Mouse (Mus musculus) mature B cell (primary cell): ENCODE results near the gene Txndc2.

Source experiments
- in situ Hi-C: fragments of 300-500 bp; cut with MboI; formaldehyde crosslinking; loops from 2 replicates; pipeline ENCODE4 v1.14.3; 2019

Gene Txndc2

DNA sequence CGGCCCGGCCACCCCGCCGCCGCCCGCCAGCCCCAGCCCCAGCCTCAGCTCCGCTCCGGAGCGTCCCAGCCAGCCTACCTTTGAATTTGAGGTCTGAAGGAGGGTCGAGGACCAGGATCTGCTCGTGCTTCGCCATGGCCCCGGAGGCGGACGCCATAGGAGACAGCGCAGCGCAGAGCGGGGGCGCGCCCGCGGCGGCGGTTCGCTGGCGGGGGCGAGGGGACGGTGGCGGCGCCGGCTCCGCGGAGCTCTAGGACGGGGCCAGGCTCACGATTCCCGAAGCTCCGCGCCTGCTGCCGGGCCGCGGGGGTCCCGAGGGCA lies 28.9 kb downstream of the Txndc2 start:
- in situ Hi-C loops = loop anchor here (25.0 kb wide), 1 partner anchor 499 kb away; the partner anchor contains the start of genes Ddx11, Ndufv2 and Washc1

DNA sequence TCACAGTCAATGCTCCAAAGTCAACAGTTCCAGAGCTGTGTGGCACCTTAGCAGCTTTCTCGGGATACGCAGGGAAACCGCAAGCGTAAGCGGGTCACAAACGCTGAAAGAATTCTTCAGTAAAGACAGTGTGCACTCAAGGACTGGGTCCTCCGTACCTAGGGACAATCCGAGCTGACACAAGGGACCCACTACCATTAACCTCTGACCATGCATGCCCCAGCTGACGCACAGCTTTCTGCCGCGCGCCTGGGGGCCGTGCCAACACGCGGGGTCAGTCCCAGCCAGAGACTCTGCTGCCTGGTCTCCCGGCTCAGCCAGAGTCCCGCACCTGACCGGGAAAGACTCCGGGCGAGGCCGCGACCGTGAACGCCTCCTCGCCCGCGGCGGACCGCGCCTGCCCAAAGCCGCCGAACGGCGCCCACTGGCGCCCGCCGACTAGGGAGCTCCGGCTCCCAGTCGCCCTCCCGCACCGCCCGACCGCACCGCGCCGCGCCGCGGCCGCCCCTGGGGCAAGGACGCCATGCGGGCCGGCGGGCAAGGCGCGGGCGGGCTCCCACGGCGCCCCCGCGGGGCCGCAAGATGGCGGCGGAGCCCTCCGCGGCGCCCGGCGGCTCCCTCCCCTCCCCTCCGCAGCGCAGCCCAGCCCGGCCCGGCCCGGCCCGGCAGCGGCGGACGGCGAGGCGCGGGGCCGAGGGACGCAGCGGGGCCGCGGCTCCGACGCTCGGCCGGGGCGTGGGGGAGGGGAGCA lies 29.4 kb downstream of the Txndc2 start:
- in situ Hi-C loops = loop anchor here (25.0 kb wide), 1 partner anchor 500 kb away; the partner anchor contains the start of genes Ddx11, Ndufv2 and Washc1

DNA sequence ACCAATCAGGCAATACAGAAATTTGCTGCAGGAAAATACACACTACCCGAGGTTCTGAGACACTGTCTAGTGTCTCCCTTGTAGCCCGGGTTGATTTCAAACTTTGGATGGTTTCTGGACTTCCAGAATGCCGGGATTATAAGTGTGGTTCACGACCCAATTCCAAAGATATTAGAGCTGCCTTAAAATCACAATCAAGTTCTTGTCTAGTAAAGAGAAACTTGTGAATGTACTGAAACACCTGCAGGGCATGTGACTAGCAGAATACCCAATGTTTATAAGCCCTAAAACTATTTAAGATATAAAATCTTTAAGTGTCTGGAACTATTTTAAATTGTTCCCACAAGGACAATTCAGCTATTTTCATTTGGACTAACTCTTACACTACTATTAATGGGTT lies 30.2 kb downstream of the Txndc2 start:
- in situ Hi-C loops = loop anchor here (25.0 kb wide), 1 partner anchor 501 kb away; the partner anchor contains the start of genes Ddx11, Ndufv2 and Washc1

DNA sequence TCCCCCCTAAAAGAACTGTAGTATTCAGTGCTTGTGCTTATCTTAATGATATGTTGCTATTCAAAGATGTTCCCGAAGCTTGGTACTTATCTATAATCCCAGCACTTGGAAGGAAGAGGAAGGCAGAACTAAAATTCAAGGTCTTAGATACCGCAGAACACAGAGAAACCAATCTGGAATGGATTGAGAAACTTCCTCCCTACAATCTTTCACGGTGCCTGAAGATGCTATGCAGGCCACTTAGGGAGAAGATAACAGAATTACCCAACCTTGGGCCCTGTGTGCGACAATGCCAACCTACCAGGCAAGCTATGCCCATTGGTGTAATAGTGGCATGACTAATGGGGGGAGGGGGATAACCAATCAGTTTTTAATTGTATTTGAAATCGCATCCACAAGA lies 33.2 kb downstream of the Txndc2 start:
- in situ Hi-C loops = loop anchor here (25.0 kb wide), 1 partner anchor 504 kb away; the partner anchor contains the start of genes Ddx11, Ndufv2 and Washc1

DNA sequence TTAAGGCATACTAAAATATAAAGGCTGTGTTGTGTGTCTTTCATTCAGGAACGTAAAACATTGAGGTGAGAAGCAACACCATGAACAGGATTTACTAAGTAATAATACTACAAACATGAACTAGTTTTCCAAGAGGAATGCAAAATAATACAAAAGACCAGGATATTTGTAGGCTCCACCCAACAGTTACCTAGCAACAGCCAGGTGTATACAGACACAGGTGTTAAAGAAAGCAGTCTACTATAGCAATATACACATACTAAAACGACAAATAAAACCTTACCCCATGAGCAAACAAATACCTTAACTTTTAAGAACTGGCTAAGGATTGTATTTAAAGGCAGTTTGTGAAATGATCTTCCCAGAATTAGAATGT lies 33.7 kb downstream of the Txndc2 start:
- in situ Hi-C loops = loop anchor here (25.0 kb wide), 1 partner anchor 504 kb away; the partner anchor contains the start of genes Ddx11, Ndufv2 and Washc1

DNA sequence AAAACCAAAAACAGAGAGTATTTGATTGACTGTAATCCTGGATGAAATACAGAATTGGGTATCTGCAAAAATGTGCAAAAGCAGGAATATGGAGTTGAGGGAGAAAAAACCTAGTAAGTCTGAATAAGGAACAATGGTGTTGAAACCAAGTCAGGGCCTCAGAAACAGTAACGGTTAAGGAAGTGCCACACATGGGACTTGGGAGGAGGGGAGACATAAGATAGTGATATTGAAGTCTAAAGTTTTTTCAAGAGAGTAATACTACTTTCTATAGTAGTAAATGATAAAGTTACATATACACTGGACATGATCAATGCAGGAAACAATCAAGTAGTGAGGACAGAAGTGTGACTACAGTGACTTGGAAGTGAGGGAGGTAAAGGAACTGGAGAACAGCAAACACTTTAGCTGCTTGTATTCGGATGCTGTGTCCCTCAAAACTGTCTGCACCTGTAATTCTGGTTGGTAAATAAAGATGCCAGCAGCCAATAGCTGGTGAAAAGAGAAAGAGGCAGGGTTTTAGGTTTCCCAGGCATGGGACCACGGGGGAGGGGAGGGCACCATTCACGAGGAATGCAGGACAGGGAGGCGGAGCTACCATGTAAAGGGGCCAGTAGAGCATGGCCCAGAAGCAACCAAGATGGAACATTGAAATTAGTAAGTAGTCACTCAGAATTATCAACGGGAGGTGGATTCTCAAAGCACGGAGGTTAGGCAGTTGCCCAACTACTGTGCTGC lies 34.2 kb downstream of the Txndc2 start:
- in situ Hi-C loops = loop anchor here (25.0 kb wide), 1 partner anchor 505 kb away; the partner anchor contains the start of genes Ddx11, Ndufv2 and Washc1

DNA sequence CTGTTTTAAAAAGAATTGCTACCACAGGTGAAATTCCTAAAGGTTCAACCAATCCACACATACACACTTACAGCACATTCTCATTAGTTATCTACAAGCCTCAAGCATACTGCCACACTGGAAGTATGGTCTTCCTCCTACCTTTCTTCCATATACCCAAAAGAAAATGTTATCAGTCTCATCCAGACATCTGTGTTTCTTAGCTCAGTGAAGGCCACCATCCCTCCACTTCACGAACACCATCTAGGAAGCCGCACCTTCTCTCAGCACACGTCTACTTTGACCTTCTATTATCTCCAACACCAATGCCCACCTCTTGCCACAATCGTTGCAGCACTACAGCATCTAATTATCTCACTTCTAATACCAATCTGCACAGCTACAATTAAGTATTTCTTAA lies 36.0 kb downstream of the Txndc2 start:
- in situ Hi-C loops = loop anchor here (25.0 kb wide), 1 partner anchor 506 kb away; the partner anchor contains the start of genes Ddx11, Ndufv2 and Washc1

DNA sequence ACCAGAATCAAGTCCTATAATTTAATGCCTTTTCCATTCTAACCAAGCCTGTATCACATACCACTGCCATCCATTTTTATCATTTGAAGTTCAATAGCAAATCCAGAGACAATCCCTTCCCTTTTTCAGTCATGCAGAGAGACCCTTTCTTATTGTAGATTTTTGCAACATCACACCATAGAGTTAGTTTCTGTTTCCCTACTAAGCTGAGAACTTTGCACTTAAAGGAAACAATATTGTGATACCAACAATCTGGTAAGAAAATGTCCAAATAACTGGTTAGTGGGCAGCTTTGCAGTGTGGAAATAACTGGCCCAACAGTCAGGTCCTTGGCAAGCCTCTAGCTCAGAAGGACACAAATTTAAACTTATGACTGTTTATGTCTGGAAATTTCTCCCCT lies 37.1 kb downstream of the Txndc2 start:
- in situ Hi-C loops = loop anchor here (25.0 kb wide), 1 partner anchor 507 kb away; the partner anchor contains the start of genes Ddx11, Ndufv2 and Washc1

DNA sequence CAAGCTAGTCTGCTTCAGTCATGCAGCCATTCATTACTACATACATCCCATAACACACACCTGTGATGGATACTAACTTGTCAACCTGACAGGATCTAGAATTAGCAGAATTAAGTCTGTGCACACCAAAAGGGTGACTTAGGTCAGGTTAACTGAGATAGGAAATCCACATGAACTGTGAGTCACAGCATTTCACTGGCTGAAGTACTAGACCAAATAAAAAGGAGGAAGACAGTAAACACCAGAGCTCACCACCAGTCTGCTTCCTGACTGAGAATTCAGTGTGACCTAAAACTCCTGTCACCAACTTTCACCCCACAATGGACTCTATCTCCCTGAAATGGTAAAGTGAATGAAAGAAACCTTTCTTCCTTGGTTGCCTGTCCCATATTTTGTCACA lies 37.7 kb downstream of the Txndc2 start:
- in situ Hi-C loops = loop anchor here (25.0 kb wide), 1 partner anchor 508 kb away; the partner anchor contains the start of genes Ddx11, Ndufv2 and Washc1

DNA sequence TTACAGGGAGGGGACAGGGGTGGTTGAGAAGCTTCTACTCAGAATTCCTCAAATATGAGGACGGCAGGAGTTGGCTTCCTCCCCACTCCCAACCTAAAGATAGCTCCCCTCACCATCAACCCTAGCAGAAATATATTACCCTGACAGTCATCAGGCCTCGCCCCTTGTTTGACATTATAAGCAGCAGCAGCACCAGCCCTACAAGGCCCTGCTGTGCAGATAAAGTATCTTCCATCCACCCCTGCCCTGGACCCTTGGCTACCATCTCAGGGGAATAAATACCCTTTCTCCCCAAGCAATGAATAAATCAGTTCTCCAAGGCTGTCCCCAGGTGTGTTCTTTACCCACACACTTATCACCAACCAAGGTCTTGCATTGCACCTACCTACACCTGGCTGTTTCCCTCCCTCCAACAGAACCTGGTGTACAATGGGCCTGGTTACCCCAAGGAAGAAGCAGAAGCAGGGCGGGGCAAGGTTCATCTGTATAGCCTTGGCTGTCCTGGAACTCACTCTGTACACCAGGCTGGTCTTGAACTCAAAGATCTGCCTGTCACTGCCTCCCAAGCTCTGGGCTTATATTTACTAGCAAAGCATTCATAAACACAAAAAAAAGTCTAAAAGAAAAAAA lies 44.0 kb downstream of the Txndc2 start:
- in situ Hi-C loops = no loop called here

DNA sequence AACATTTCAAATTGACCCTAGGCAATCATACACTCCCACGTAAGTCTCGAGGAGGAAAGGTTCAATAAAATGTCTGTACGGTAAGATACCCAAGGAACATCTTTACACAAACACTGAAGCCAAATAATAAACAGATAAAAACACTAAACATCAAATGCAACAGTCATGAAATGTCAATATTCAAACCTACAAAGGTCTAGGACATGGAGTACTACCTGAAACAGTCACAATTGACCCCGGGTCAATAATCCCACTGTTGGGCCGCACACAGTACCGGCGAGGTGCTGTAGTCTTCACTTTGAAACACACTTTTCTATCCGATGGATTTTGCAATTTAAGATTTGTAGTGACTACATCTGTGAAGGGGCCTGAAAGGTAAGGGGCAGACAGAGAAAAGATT lies 47.3 kb downstream of the Txndc2 start:
- in situ Hi-C loops = no loop called here
